Mouse (Mus musculus): Measurements from ENCODE around the gene 9330159F19Rik. TPM values are rescaled to one million over a fixed set of nuclear protein-coding genes. Genes with fewer than 3 reads are reported as not detected.

The 9330159F19Rik gene
- 10 to 100 TPM; 60.2 to 99.7 (median 75.6) TPM for total RNA-seq (2022)

- DNase-seq (ENCODE audit: low spot score in 2 of 2), result peak; percentile 41 to 50
These were observed at the start of gene 9330159F19Rik for GRCm38 (mm10) chr10:29211453-29211852. 9330159F19Rik (plus strand) TSS chr10:29211606.

- no peak for DNase-seq (ENCODE audit: low spot score in 2 of 2)
These were observed 49.7 kb upstream of the 9330159F19Rik start for GRCm38 (mm10) chr10:29161664-29162063.

- DNase-seq (ENCODE audit: low spot score in 2 of 2), result no peak
These were observed 37.6 kb upstream of the 9330159F19Rik start for GRCm38 (mm10) chr10:29173778-29174177.

- DNase-seq (ENCODE audit: low spot score in 2 of 2), result peak in 1 of 2 experiments; percentile 42
These were observed 35.8 kb upstream of the 9330159F19Rik start for GRCm38 (mm10) chr10:29175656-29176055.

GRCm38 (mm10) chr10:29176881-29177280 is 34.5 kb upstream of the 9330159F19Rik start:
- DNase-seq (ENCODE audit: low spot score in 2 of 2), result peak in 1 of 2 experiments; percentile 27

- DNase-seq (ENCODE audit: low spot score in 2 of 2), result peak; percentile 41 to 47
These were observed 33.4 kb upstream of the 9330159F19Rik start for GRCm38 (mm10) chr10:29178003-29178402.

GRCm38 (mm10) chr10:29180210-29180609 is 31.2 kb upstream of the 9330159F19Rik start:
- DNase-seq (ENCODE audit: low spot score in 2 of 2), result no peak

- no peak for DNase-seq (ENCODE audit: low spot score in 2 of 2)
These were observed 30.4 kb upstream of the 9330159F19Rik start for GRCm38 (mm10) chr10:29181046-29181445.

- DNase-seq (ENCODE audit: low spot score in 2 of 2), result no peak
These were observed 17.6 kb upstream of the 9330159F19Rik start for GRCm38 (mm10) chr10:29193769-29194168.

- no peak for DNase-seq (ENCODE audit: low spot score in 2 of 2)
These were observed 14.6 kb upstream of the 9330159F19Rik start for GRCm38 (mm10) chr10:29196811-29197210.

GRCm38 (mm10) chr10:29198642-29199041 is 12.8 kb upstream of the 9330159F19Rik start, which contains the start of gene Gm49353:
Gm49353 (plus strand) TSS chr10:29198954.
- no peak for DNase-seq (ENCODE audit: low spot score in 2 of 2)

GRCm38 (mm10) chr10:29199835-29200234 is 11.6 kb upstream of the 9330159F19Rik start:
- no peak for DNase-seq (ENCODE audit: low spot score in 2 of 2)

- no peak for DNase-seq (ENCODE audit: low spot score in 2 of 2)
These were observed 10.8 kb upstream of the 9330159F19Rik start for GRCm38 (mm10) chr10:29200609-29201008.

GRCm38 (mm10) chr10:29206730-29207129 is 4.7 kb upstream of the 9330159F19Rik start:
- DNase-seq (ENCODE audit: low spot score in 2 of 2), result no peak

- DNase-seq (ENCODE audit: low spot score in 2 of 2), result no peak
These were observed 2.7 kb upstream of the 9330159F19Rik start for GRCm38 (mm10) chr10:29208735-29209134.

GRCm38 (mm10) chr10:29213534-29214100 is 2.2 kb downstream of the 9330159F19Rik start:
- peak in 1 of 2 experiments; percentile 44 for DNase-seq (ENCODE audit: low spot score in 2 of 2)

- DNase-seq (ENCODE audit: low spot score in 2 of 2), result no peak
These were observed 5.6 kb downstream of the 9330159F19Rik start for GRCm38 (mm10) chr10:29216957-29217356.

GRCm38 (mm10) chr10:29217451-29217850 is 6.0 kb downstream of the 9330159F19Rik start:
- no peak for DNase-seq (ENCODE audit: low spot score in 2 of 2)

GRCm38 (mm10) chr10:29225329-29225728 is 13.9 kb downstream of the 9330159F19Rik start:
- DNase-seq (ENCODE audit: low spot score in 2 of 2), result no peak

GRCm38 (mm10) chr10:29231208-29231607 is 19.8 kb downstream of the 9330159F19Rik start:
- DNase-seq (ENCODE audit: low spot score in 2 of 2), result no peak

All from layer of hippocampus, adult 8-10 months (tissue).